Mouse (Mus musculus) cerebellum, postnatal 36 days (tissue): ENCODE results near the gene Plce1.
"Not testable (repeated sequence)": the region's sequence is repeated elsewhere in the genome, so short reads cannot be mapped to it uniquely, and the experiment has no call there.

ENCODE experiments used
- DNase-seq, 2 experiments: peaks; one replicate each; pipeline ENCODE4 v3.0.0; 2021 to 2022; ENCODE audit warnings: mixed read lengths in 2 of 2

Gene Plce1

GRCm38 (mm10) chr19:38642515-38642914, 161.6 kb downstream of the Plce1 start:
- not testable (repeated sequence) for DNase-seq

DNA sequence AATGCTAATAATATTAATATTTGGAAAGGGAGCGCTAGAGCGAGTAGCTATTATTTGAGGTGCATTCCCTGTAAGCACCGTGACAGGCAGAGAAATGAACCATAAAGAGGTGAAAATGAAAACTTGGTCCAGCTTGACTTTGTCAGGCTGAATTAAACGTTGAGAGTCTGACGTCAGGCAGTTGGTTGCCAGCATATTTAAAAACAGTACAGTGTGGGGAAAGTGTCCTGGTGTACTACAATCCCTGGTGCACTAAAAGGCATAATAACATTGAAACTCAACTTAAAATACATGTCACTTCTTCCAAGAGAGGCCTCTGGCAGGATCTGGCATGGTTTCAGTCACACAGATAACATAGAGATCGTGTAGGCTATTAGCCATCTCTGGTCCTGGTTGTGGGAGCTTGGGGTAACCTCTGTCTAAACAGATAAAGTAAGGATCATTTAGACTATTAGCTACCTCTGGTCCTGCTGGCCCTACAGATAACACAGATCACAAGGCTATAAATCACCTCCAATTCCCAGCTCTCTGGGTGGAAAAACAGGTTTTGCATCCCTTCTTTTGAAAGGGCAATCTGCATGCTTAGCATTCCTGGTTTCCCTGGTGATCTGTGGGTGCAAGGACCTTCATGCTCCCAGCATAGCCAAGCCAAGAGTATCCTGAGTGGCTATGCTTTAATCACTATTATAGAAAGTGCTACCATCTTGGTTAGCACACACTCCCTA, 164.1 kb downstream of the Plce1 start:
- no peak for DNase-seq

GRCm38 (mm10) chr19:38657980-38658379, 177.1 kb downstream of the Plce1 start:
- no peak for DNase-seq

DNA sequence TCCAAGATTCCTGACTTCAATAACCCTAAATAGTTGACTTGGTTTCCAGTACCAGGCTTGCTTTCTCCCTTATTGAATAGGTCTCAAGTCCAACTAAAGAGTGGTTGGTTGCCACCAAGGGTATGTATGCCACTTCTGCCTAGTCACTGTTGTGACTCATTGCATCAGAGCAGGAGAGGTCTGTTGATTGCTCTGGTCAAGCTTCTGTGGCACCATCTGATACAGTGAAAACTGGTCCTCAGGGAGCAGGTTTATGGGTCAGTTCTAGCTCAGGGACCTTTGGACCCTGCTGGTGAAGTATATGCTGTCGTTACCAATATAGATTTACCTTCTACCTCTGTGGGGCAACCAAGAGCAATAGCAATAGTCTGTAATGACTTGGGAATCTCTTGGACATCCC, 184.5 kb downstream of the Plce1 start:
- DNase-seq = no peak

DNA sequence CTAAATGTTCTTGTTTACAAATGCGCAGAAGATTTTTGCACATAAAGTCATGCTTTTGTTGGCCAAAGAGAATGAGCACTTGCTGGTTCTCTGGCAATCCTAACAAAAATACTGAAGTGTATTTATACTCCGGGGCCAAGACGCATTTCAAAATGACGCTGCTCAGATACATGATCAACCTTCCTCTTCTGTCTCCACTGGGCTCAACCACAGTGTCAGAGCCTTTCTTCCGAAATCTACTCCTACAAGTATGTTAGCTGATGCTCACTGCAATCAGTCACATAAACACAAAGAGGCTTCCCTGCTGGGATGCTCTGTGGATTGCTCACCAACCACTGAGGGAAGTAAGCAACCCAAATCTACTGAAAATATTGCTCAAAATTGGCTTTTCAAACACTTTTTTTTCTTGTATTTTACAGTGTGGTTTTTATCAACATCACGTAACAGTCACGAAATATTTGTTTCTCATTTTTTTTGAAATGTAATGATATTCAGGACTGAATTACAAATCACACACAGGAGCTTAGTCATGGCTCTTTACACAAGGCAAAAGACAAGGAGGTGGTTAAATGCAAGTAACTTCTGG, 191.2 kb downstream of the Plce1 start:
- DNase-seq = no peak

DNA sequence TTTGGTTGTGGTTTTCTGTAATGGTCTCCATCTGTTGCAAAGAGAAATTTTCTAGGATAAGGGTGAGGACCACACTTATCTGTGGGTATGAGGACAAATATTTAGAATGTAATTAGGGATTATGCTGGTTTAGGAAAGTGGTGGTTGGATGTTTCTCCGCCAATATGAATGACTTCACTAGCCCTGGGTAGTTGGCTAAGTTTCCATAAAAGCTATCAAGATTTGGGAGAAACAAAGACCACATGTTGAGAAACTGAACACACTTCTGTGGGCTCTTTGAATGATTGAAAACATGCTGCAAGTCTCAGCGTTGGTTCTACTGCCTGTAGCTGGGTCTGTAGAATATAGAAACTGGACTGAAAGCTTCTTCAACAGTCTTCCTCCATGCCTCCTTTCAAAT, 193.0 kb downstream of the Plce1 start:
- no peak for DNase-seq

- no peak for DNase-seq
Observed at GRCm38 (mm10) chr19:38678655-38679054, 197.7 kb downstream of the Plce1 start.

DNA sequence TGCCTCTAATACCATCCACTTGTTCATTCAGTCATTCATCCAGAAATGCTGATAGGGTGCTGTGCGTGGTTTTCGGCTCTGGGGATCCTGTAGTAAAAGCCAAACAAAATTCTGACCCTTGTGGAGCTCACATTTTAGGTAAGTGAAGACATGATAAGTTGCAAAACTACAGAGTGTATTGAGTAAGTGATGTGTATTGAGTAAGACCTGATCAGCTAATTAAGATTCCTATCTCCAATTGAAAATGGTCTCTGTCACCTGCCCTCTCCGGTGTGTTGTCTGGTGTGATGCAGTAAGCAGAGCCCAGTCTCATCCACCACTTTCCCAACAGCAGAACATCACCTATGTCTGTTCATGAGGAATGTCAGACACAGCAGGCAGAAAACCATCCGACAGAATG, 198.6 kb downstream of the Plce1 start:
- DNase-seq = no peak

GRCm38 (mm10) chr19:38687326-38687725, 206.4 kb downstream of the Plce1 start:
- no peak for DNase-seq

DNA sequence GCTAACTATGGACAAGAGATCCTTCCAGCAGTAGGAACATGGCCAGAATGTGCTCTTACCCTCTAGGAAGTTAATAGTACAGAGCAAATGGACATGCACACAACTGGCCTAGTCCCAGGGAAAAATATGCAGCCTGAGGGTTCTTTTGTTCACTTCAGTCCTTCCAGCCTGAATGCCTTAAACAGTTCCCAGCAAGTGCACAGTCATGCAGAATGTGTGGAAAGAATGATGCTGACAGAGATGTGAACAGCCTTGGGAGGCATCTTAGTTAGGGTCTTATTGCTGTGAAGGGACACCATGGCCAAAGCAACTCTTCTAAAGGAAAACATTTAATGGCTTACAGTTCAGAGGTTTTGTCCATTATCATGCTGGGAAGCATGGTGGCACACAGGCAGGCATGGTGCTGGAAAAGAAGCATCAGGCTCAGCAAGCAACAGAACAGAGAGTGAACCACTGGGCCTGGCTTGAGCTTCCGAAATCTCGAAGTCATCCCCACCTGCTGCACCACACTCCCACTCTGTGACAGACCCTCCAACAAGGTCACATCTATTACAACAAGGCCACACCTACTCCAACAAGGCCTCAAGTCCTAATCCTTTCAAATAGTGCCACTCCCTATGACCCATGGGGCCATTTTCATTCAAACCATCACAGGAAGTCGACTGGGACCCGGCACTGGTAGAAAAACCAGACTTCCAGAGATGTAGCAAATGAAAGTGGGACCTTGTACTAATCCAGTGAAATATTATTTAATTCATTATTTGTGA, 208.0 kb downstream of the Plce1 start:
- DNase-seq = no peak

GRCm38 (mm10) chr19:38690276-38690675, 209.4 kb downstream of the Plce1 start:
- DNase-seq = no peak

- DNase-seq = no peak
Observed at GRCm38 (mm10) chr19:38691533-38691932, 210.6 kb downstream of the Plce1 start.

GRCm38 (mm10) chr19:38693331-38693730, 212.4 kb downstream of the Plce1 start:
- no peak for DNase-seq

DNA sequence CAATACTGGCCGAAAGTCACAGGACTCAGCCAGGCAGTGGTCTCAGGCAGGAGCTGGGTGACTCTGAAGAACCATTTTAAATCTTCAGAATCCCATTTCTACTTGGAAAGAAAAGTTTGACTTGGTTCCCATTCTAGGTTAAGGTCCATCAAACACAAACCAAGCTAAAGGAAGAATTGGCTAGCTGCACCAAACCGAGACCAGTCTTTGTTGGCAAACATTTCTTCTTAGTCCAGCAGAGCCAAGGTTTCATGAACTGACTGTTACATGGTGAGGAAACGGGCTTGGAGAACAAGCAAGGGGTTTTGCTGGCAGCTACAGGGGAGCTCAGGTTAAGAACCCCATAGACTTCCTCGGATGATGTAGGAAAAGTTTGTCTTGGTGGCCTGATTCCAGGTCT, 212.9 kb downstream of the Plce1 start:
- no peak for DNase-seq

- no peak for DNase-seq
Observed at GRCm38 (mm10) chr19:38701776-38702175, 220.9 kb downstream of the Plce1 start.

DNA sequence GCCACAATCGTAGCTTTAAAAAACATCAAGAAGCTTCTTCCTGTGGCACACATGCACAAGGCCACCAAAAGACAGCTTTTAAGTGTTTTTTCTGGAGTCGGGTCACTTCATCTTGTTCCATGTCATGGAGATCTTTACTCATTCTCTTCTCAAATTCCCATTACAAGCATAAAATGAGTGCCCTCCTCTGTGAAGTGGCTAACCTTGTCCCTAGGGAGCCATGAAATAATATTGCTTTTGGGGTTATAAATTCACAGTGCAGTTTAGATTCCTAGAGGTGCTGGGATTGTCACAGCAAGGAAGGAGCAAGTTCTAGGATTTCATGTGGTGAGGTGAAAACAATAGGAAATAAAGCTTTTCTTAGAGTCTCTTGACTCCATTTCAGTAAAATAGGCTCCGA, 223.8 kb downstream of the Plce1 start:
- no peak for DNase-seq

GRCm38 (mm10) chr19:38705244-38705643, 224.3 kb downstream of the Plce1 start:
- no peak for DNase-seq

DNA sequence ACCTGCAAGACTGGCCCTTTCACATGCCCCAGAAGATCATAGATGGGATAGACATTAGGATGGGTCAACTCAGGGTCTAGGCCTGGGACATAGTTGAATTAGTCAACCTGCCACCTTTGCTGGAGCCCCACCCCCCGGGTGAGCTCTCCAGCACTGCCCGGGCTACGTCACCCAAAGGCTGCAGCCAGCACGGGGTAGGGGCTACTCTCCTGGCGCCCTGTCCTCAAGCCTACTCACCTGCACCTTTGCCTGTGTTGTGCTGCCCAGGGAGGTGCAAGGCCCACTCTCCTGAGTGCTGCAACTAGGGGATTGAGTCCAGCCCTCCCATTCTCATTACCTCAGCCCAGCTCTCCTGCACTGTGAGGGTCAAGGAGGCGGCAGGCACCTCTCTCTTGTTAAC, 225.5 kb downstream of the Plce1 start:
- DNase-seq = no peak

GRCm38 (mm10) chr19:38709376-38709775, 228.5 kb downstream of the Plce1 start:
- no peak for DNase-seq

- DNase-seq = no peak
Observed at GRCm38 (mm10) chr19:38721808-38722207, 240.9 kb downstream of the Plce1 start.

- DNase-seq = no peak
Observed at GRCm38 (mm10) chr19:38722982-38723381, 242.1 kb downstream of the Plce1 start.

DNA sequence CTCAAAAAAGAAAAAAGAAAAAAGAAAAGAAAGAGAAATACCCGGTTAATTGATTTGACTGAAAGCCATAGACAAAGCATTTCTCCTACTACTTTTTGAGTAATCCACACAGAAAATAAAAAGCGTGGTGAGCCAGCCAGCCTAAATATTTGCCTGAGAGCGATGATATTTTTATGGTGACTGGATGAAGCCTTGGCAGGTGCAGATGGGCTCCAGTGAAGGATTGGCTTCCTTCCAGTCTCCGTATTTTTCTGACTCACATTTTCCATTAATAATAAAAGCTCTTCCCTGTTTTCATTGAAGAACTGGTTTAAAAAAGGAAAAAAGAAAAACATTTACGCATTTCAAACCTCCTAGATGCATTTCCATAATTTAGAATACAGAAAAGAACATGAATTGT, 243.1 kb downstream of the Plce1 start:
- no peak for DNase-seq

- DNase-seq = no peak
Observed at GRCm38 (mm10) chr19:38728842-38729241, 247.9 kb downstream of the Plce1 start.

DNA sequence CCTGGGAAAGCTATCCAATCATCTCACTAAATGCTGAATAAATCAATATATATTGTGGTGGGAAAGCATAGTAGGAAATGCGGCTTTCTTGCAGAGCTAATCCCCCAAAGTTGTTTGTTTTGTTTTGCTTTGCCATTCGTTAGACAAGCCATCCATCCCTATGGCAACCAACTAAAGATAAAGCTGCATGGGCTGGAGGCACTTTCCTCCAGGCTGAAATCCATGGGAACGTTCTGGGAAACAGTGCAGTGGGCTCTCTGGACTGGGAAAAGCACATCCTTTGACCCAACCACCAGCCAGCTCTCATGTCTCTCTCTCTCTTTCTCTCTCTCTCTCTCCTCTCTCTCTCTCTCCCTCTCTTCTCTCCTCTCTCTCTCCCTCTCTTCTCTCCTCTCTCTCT, 248.4 kb downstream of the Plce1 start:
- no peak for DNase-seq
